Mouse (Mus musculus): ENCODE measurements around the gene Mpi. TPM values are rescaled to one million over a fixed set of nuclear protein-coding genes. Genes with fewer than 3 reads are reported as not detected.

Gene Mpi
- polyA plus RNA-seq, 1 experiment from 2014 or later: 60.0 TPM

DNA sequence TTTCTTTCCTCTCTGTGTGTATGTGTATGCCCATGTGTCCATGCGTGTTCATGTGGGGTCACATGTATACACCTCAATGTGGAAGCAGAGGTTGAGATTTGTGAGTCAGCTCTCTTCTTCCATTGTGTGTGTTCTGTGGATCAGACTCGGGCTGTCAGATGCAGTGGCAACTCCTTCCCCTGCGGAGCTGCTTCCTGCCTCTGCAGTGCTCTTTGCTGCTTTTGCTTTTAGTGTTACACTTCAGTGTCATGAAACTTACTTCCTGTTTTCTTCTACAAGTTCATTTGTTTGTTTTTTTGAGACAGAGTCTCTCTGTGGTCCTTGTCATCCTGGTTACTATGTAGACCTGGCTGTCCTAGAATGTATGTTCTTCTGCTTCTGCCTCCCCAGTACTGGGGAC lies 32.4 kb upstream of the Mpi start:
- H3K4me3 ChIP-seq: no peak overlapping the region
- H3K27me3 ChIP-seq (ENCODE audit: low read depth, poor library complexity, severe bottlenecking): no peaks in the 10 kb centered on the region
- no peaks in the 10 kb centered on the region for H3K9me3 ChIP-seq (replicated peaks)
- H3K27ac ChIP-seq: no peak overlapping the region
- H3K4me1 ChIP-seq: peaks cover 13% of the 10 kb centered on the region
- peaks cover 71% of the 10 kb centered on the region for H3K36me3 ChIP-seq
- 85% methylated on average over 3 of the region's 3 CpGs for WGBS
- DNase-seq (ENCODE audit: low spot score): no peak

DNA sequence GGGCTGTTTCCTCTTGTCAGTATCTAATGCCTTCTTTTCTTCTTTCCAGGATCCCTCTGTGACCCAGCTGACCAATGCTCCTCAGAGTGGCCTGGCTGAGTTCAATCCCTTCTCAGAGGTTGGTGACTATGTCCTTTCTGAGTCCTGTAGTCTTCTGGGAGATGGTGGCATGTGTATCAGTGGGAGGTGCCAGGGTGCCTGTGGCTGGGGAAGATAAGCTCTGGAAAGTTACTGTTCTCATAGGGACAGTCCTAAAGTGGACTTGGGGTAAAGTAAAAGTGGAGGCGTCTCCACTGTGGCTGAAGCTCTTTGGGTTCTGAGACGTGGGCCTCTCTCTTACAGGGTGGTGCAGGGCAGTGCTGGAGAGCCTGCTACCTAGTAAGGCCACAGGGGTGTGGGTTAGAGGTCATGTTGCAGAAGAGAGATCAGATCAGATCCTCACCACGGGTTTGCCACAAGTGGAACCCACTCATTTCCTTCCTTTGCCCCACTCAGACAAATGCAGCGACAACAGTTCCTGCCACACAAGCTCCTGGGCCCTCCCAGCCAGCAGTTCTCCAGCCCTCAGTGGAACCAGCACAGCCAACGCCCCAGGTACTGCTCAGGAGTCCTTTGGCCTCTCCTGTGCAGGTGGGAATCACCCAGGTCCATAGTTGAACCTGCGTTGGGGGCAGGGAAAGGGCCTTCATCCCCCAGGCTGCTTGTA lies 24.7 kb upstream of the Mpi start:
- WGBS: 86% methylated on average over 6 of the region's 6 CpGs
- Histone ChIP-seq H3K27ac (no peak overlapping the region), H3K9me3 (replicated peaks) (no peaks in the 10 kb centered on the region), H3K36me3 (peaks cover 53% of the 10 kb centered on the region), H3K27me3 (ENCODE audit: low read depth, poor library complexity, severe bottlenecking) (no peaks in the 10 kb centered on the region), H3K4me3 (no peak overlapping the region), H3K4me1 (no peaks in the 10 kb centered on the region)
- no peak for DNase-seq (ENCODE audit: low spot score)

DNA sequence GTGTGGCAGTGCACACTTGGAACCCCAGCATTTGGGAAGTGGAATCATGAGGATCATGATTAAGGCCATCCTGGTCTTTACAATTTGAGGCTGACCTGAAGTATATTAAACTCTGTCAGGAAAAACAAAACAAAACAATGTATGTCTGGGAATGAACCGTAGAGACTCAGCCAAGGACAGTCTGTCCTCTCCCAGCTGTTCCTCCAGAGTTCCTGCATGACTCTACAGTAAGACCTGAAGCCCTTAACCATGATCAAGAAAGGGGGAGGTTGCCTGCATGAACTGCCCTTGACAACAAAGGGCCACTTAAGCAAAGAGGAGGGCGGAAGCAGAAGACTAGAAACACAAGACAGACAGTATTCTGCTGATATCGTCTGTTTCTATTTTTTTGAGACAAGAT lies 23.0 kb upstream of the Mpi start:
- peaks cover 43% of the 10 kb centered on the region for H3K36me3 ChIP-seq
- 93% methylated on average over 3 of the region's 3 CpGs for WGBS
- DNase-seq (ENCODE audit: low spot score): no peak

DNA sequence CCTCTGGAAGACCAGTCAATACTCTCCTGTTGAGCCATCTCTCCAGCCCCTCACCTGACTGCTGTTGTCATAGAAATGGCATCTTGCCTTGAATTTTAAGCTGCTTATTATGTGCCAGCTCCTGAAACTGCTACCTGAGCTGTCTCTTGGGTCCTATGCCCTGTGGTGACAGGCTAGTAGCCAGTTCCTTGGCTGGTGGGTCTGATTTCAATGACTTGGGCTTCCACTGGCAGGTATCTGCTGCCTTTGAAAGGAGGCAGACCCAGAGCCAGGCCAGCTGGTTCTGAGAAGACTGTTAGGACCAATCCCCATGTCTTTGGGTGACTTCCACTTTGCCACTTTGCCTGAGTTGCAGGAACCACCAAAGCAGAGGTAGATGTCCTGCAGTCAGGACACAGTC lies 21.8 kb upstream of the Mpi start:
- no peaks in the 10 kb centered on the region for H3K9me3 ChIP-seq (replicated peaks)
- H3K36me3 ChIP-seq: peaks cover 42% of the 10 kb centered on the region
- H3K27ac ChIP-seq: no peak overlapping the region
- no peak for DNase-seq (ENCODE audit: low spot score)
- no peaks in the 10 kb centered on the region for H3K4me1 ChIP-seq
- no peaks in the 10 kb centered on the region for H3K27me3 ChIP-seq (ENCODE audit: low read depth, poor library complexity, severe bottlenecking)
- H3K4me3 ChIP-seq: no peak overlapping the region

More for the DNA sequence above, 23.0 kb upstream of the Mpi start:
- Histone ChIP-seq H3K4me1 (no peaks in the 10 kb centered on the region), H3K27me3 (ENCODE audit: low read depth, poor library complexity, severe bottlenecking) (no peaks in the 10 kb centered on the region), H3K4me3 (no peak overlapping the region), H3K27ac (no peak overlapping the region), H3K9me3 (replicated peaks) (no peaks in the 10 kb centered on the region)

DNA sequence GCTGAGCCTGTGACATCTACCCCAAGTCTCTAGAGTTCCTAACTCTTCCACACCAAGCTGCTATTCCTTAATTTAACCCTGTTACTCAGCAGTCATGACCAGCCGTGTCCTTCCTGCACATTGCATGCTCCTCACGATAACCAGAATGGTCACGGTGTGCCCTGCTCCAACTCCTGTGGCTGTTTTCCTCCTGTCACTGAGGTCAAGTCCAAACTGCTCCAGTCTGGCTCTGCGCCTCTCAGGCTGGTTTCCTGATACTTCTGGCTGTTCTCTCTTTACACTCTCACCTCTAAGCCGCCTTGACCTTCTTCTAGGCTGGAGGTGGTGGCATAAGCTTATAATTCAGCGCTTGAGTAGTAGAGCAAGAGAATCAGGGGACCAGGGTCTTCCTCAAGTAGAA lies 15.9 kb upstream of the Mpi start:
- Histone ChIP-seq H3K27ac (no peak overlapping the region), H3K9me3 (replicated peaks) (no peaks in the 10 kb centered on the region), H3K36me3 (peaks cover 32% of the 10 kb centered on the region), H3K27me3 (ENCODE audit: low read depth, poor library complexity, severe bottlenecking) (no peaks in the 10 kb centered on the region), H3K4me1 (peaks cover 5% of the 10 kb centered on the region; the same call in 1 of the 2 replicates), H3K4me3 (no peak overlapping the region)
- 96% methylated on average over 6 of the region's 6 CpGs for WGBS
- no peak for DNase-seq (ENCODE audit: low spot score)

DNA sequence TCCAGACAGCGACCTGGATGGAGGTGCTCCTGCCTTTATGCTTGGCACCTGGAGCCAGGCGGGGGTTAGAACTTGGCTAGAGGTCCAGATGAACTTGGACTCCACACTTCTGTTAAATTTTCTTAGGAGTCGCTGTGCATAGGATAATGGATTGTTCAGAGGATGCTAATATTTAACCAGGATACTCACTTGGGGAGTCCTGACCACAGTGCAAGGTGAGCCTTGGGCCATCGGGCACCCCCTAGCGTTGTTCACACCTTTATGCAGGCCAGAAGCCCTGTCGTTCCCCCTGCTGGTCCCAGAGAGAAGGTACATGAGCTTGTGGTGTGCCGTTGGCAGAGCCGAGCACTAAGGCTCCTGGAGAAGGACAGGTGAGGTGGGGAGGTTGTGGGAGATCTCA lies 14.3 kb upstream of the Mpi start:
- 55% methylated on average over 8 of the region's 8 CpGs for WGBS
- no peak for DNase-seq (ENCODE audit: low spot score)
- Histone ChIP-seq H3K4me1 (peaks cover 12% of the 10 kb centered on the region), H3K27me3 (ENCODE audit: low read depth, poor library complexity, severe bottlenecking) (no peaks in the 10 kb centered on the region), H3K9me3 (replicated peaks) (no peaks in the 10 kb centered on the region), H3K36me3 (peaks cover 32% of the 10 kb centered on the region), H3K4me3 (no peak overlapping the region), H3K27ac (no peak overlapping the region)

DNA sequence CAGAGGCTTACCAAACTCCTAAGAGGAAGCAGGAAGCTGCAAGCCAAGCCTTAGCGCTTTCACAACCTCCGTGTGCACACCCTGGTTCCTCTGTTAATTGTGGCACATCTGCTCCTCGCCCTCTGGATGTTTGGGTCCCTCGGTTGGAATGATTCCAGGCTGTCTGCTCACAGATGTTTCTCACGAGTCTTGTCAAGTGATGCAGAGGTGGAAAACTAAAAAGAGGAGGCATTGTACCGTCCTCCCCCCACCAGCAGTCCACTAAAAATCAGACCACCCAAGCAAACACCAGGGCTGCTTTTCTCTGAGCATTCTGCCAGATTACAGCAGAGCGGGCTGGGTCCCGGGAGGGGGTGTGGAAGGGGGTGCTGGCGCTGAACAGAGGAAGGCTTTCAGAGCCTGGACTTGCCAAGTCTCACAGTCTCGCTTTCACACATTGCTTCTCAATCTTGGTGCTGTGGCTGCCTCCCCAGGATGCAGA lies 13.2 kb upstream of the Mpi start:
- Histone ChIP-seq H3K27me3 (ENCODE audit: low read depth, poor library complexity, severe bottlenecking) (no peaks in the 10 kb centered on the region), H3K27ac (peak overlapping the region; percentile 42; the same call in 1 of the 2 replicates), H3K36me3 (peaks cover 24% of the 10 kb centered on the region), H3K4me3 (no peak overlapping the region), H3K4me1 (peaks cover 20% of the 10 kb centered on the region), H3K9me3 (replicated peaks) (no peaks in the 10 kb centered on the region)
- WGBS: 57% methylated on average over 10 of the region's 10 CpGs
- no peak for DNase-seq (ENCODE audit: low spot score)

DNA sequence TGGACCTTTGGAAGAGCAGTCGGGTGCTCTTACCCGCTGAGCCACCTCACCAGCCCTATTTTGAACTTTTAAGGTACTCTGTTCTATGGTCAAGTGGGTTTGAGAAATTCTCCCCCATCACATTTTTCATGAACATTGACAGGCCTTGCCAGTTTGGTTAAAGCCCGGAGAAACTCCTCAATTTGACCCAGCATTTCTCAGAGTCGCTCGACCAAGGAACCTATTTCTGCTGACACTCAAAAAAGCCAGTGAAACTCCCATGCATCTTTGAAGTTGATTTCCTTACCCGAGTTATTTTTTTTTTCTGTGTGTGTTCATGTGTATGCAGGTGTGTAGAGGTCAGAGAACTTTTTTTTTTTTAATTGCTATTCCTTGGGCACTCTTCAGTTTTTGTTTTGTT lies 12.0 kb upstream of the Mpi start:
- Histone ChIP-seq H3K9me3 (replicated peaks) (no peaks in the 10 kb centered on the region), H3K4me1 (peaks cover 27% of the 10 kb centered on the region), H3K4me3 (no peak overlapping the region), H3K36me3 (peaks cover 18% of the 10 kb centered on the region), H3K27me3 (ENCODE audit: low read depth, poor library complexity, severe bottlenecking) (no peaks in the 10 kb centered on the region), H3K27ac (no peak overlapping the region)
- WGBS: 88% methylated on average over 6 of the region's 6 CpGs
- DNase-seq (ENCODE audit: low spot score): no peak

DNA sequence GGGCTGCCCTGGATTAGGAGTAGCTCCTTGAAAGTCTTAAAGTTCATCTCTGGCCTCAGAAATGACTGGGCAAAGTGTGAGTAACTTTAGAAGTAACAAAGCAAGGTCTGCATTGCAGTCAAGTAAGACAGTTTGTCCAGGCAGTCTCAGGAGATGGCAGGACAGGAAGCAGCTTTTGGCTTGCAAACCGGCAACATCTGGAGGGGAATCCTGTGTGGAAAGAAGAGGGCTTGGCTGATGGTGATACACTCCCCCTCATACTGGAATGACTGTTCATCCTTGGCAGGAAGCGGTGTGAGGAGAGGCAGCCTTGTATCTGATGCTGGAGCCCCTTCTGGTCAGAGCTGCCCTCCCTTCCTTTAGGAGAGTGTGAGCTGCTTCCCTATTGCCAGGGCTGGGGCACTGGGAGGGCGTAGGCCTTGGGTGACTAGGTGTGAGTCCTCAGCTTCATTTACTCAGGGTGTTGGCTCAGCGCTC lies 10.4 kb upstream of the Mpi start:
- Histone ChIP-seq H3K36me3 (peaks cover 2% of the 10 kb centered on the region), H3K9me3 (replicated peaks) (no peaks in the 10 kb centered on the region), H3K4me3 (no peak overlapping the region), H3K4me1 (peaks cover 27% of the 10 kb centered on the region), H3K27ac (no peak overlapping the region), H3K27me3 (ENCODE audit: low read depth, poor library complexity, severe bottlenecking) (no peaks in the 10 kb centered on the region)
- WGBS: 65% methylated on average over 4 of the region's 4 CpGs
- no peak for DNase-seq (ENCODE audit: low spot score)

DNA sequence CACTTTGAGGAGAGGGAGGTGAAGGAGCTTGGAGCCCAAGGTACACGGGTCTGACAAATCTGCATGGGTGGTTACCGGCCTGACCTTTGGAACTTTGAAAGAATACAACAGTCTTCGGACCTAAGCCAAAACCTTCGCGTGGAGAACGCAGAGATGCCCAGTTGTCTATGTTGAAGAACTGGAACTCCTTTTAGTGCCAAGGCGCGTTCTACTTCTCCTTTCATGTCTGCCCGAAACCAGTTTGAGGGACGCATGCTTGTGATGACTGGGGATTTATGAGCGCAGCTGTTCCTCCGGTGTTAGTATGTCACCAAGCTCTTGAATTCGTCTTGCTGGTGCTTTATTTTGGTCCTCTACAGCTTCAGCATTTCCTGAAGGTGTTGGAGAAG lies 9.1 kb upstream of the Mpi start:
- Histone ChIP-seq H3K9me3 (replicated peaks) (no peaks in the 10 kb centered on the region), H3K4me3 (peak overlapping the region; percentile 77), H3K27ac (no peak overlapping the region), H3K27me3 (ENCODE audit: low read depth, poor library complexity, severe bottlenecking) (no peaks in the 10 kb centered on the region), H3K36me3 (no peaks in the 10 kb centered on the region), H3K4me1 (peaks cover 27% of the 10 kb centered on the region)
- WGBS: 81% methylated on average over 13 of the region's 13 CpGs
- DNase-seq (ENCODE audit: low spot score): no peak

DNA sequence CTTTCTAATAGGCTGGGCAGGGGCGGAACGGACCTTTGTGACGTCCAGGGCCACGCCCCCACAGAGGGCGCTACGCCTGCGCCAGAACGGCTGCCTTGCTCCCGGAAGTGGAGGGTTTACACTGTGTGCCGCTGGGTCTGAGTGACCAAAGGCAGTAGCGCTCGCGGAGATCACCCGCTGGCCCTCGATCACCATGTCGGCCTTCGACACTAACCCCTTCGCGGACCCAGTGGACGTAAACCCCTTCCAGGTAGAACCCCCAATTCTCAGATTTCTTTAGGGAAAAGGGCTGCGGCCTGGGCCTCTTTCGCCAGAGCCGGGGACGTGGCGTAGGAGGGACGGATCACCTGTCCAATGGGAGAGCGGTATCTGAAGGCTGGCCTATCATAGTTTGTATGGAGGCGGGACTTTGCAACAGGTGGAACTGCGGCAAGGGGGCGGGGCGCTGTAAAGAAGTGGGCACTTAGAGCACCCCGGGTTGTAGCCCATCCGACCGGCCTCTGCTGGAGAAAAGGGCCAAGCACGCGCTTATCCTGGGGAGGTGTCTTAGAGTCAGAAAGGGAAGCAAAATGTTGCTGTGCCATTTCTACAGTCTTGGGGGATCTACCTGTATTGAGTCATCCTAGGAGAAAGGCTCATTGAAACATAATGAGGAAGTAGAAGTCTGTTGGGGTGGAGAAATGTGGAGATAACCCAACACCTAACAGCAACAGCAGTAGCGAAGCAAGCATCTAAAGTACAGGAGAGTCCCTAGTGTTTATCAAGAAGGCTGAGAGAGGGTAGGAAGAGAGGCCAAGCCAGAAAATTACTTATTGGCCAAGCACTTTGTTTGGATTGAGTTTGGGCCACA lies 8.5 kb upstream of the Mpi start, which contains the start of gene Scamp2:
TSS of gene Scamp2 (plus strand) at position 83 of the 850 bp plus-strand sequence.
- H3K4me1 ChIP-seq: peaks cover 27% of the 10 kb centered on the region
- H3K27ac ChIP-seq: peak within 1 kb of the TSS; percentile 88
- WGBS: 1% methylated on average over 37 of the region's 37 CpGs
- no peaks in the 10 kb centered on the region for H3K27me3 ChIP-seq (ENCODE audit: low read depth, poor library complexity, severe bottlenecking)
- no peaks in the 10 kb centered on the region for H3K9me3 ChIP-seq (replicated peaks)
- peak within 1 kb of the TSS; percentile 77 for H3K4me3 ChIP-seq
- peak; percentile 95 for DNase-seq (ENCODE audit: low spot score)
- no peaks in the 10 kb centered on the region for H3K36me3 ChIP-seq

DNA sequence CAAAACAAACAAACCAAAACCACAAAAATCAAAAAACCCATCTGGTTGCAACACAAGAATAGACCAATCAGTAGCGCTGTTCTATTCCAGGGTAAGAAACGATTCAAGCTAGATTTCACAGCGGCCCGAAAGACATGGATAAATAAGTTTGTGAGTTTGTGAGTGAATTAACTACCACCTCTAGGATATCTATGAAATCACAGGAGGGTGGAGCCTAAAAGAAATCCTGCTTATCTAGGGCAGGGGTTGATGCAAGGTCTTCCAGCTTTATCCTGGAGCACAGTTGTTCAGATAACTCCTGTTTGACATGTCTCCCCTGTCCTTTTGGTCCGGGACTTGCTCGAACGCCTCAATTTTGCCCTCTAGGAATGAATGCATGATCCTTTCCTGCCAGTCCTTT lies 7.7 kb upstream of the Mpi start:
- no peaks in the 10 kb centered on the region for H3K36me3 ChIP-seq
- peak overlapping the region; percentile 88 for H3K27ac ChIP-seq
- no peaks in the 10 kb centered on the region for H3K9me3 ChIP-seq (replicated peaks)
- WGBS: 28% methylated on average over 7 of the region's 7 CpGs
- H3K4me3 ChIP-seq: peak overlapping the region; percentile 77
- DNase-seq (ENCODE audit: low spot score): no peak
- H3K4me1 ChIP-seq: peaks cover 22% of the 10 kb centered on the region
- no peaks in the 10 kb centered on the region for H3K27me3 ChIP-seq (ENCODE audit: low read depth, poor library complexity, severe bottlenecking)

DNA sequence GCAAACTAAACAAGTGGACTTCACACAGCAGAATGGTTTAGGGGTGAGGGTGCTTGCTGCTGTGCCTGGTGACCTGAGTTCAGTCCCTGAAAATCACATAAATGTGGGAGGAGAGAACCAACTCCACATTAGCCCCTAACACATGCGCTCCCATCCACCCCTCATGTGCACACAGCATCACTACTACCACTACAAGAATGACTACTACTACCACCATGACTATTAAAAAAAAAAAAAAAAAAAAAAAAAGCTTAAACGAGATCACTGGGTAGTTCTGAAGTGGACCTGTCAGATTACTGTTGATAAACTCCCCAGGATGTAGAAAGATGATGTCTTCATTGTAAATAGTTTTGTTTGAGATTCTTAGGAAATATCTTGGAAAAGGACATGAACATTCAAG lies 7.0 kb upstream of the Mpi start:
- Histone ChIP-seq H3K36me3 (no peaks in the 10 kb centered on the region), H3K4me3 (no peak overlapping the region), H3K27me3 (ENCODE audit: low read depth, poor library complexity, severe bottlenecking) (no peaks in the 10 kb centered on the region), H3K9me3 (replicated peaks) (no peaks in the 10 kb centered on the region), H3K27ac (no peak overlapping the region), H3K4me1 (peaks cover 22% of the 10 kb centered on the region)
- DNase-seq (ENCODE audit: low spot score): no peak
- 76% methylated on average over 2 of the region's 2 CpGs for WGBS
